In genomic region chr8:83037321-83037720, GRCm38 (mm10) we compare ENCODE assay signal across 15 mouse cellular contexts.
"Had no signal": no experiment of that assay in that cellular context is flagged by ENCODE, and none has a peak within 500 bp of the region (broad histone marks: within the 10 kb centered on the region; RNA-seq: fewer than 3 reads in every experiment).

No protein-coding gene starts in this region.

- H3K9ac ChIP-seq: liver, postnatal 0 days; lung, embryonic 15.5 days; midbrain, embryonic 12.5 days; midbrain, embryonic 15.5 days; neural tube, embryonic 12.5 days had no signal

- H3K27me3 ChIP-seq: lung, embryonic 15.5 days; megakaryocyte, embryonic 14.5 days; midbrain, embryonic 12.5 days; midbrain, embryonic 15.5 days; neural tube, embryonic 12.5 days had no signal

- H3K27ac ChIP-seq: lung, embryonic 15.5 days; macrophage; midbrain, embryonic 12.5 days; midbrain, embryonic 15.5 days; neural tube, embryonic 12.5 days had no signal

- DNase-seq: liver, postnatal 0 days; lung, adult 2 months; lung, postnatal 14 days; right cerebral cortex, postnatal 14 days; spleen, adult 18-20 months; thymus, adult 18-20 months; thymus, postnatal 14 days; thymus, postnatal 36 days had no signal

- ATAC-seq: liver, postnatal 0 days; lung, postnatal 0 days; midbrain, embryonic 15.5 days had no signal

- H3K36me3 ChIP-seq: lung, embryonic 15.5 days; neural tube, embryonic 12.5 days had no signal

- H3K4me2 ChIP-seq: lung, embryonic 15.5 days; midbrain, embryonic 12.5 days; midbrain, embryonic 15.5 days; neural tube, embryonic 12.5 days had no signal

- H3K9me3 ChIP-seq: lung, embryonic 15.5 days; megakaryocyte, embryonic 14.5 days; midbrain, embryonic 12.5 days; midbrain, embryonic 15.5 days; neural tube, embryonic 12.5 days had no signal

- H3K4me1 ChIP-seq: lung, embryonic 15.5 days; midbrain, embryonic 12.5 days; midbrain, embryonic 15.5 days; neural tube, embryonic 12.5 days had no signal

- H3K4me3 ChIP-seq: lung, embryonic 15.5 days; megakaryocyte, embryonic 14.5 days; midbrain, embryonic 12.5 days; midbrain, embryonic 15.5 days; neural tube, embryonic 12.5 days had no signal
